Comparison of ENCODE assay signal across 17 mouse cellular contexts in the genomic region with DNA sequence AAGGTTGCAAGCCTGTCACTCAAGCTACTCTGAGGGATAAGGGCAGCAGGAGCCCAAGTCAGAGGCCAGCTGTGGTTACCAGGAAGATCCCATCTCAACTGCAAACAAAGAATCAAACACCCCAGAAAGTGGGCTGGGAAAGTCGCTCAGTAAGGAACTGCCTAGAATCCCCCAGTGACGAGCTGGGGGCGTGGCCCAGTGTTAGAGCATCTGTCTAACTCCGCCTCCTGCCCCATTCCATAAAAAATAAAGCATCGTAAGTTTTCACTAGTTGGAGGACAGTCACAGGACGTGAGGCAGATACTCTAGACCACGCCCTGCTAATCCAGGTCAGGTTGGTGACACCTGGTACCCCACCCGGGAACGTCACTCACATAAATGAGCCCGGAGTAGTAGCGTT. TPM values are rescaled to one million over a fixed set of nuclear protein-coding genes. Genes with fewer than 3 reads are reported as not detected.
"Had no signal": no experiment of that assay in that cellular context is flagged by ENCODE, and none has a peak within 500 bp of the region (broad histone marks: within the 10 kb centered on the region; RNA-seq: fewer than 3 reads in every experiment).

No protein-coding gene starts in this region.

- H3K4me3 ChIP-seq: limb, embryonic 13.5 days; midbrain, embryonic 12.5 days; neural tube, embryonic 13.5 days had no signal

- H3K27ac ChIP-seq: kidney, postnatal 0 days; limb, embryonic 13.5 days; liver, embryonic 14.5 days; midbrain, embryonic 12.5 days; neural tube, embryonic 13.5 days had no signal

- H3K9ac ChIP-seq: limb, embryonic 13.5 days; liver, embryonic 14.5 days; midbrain, embryonic 12.5 days; neural tube, embryonic 13.5 days had no signal

- H3K4me1 ChIP-seq: midbrain, embryonic 12.5 days; neural tube, embryonic 13.5 days had no signal

- H3K36me3 ChIP-seq: limb, embryonic 13.5 days; midbrain, embryonic 12.5 days; neural tube, embryonic 13.5 days had no signal

- ATAC-seq: intestine, postnatal 0 days; midbrain, embryonic 16.5 days had no signal

- H3K9me3 ChIP-seq: limb, embryonic 13.5 days had no signal

- H3K4me2 ChIP-seq: limb, embryonic 13.5 days; midbrain, embryonic 12.5 days; neural tube, embryonic 13.5 days had no signal

- DNase-seq: kidney, adult 8-10 months; kidney, postnatal 36 days; left cerebral cortex, postnatal 4 days; retina, postnatal 1 day; right cerebral cortex, postnatal 4 days; thymus, adult 18-20 months; thymus, postnatal 14 days had no signal

RNA-seq across cellular contexts. Expression of gene Izumo2, which starts 43.8 kb away (rescaled TPM):
- polyA plus RNA-seq: intestine, postnatal 0 days; kidney, postnatal 0 days; limb, embryonic 13.5 days; liver, adult 2 months; liver, embryonic 14.5 days; midbrain, embryonic 12.5 days; midbrain, embryonic 16.5 days; neural tube, embryonic 13.5 days; spleen, adult 2 months; stomach, embryonic 16.5 days had no signal
